Mouse (Mus musculus): ENCODE measurements at regions not wholly inside any gene's neighbourhood (a gene's known extent, or its start where the extent isn't known, plus 50 kb on each side); places are given as distances from the start of the nearest gene placed in this dataset.

DNA sequence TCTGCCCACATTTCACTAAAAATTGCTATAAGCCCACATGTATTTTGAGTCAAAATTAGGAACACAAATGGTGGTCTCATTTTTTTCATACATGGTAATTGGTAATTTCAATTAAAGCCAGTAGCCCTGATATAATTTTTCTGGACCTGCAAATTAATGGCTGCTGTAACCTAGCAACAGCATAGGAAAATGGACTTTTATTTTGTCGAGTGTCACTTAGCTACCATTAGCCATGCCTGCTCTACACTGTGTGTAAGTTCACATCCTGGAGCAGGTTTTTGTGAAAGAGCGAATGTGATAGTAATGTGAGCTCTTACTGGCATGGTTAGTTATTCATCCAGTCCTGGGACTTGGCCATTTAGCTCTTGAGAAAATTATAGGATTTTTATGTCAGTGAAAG, 285.6 kb downstream of the Cmpk2 start:
- Histone ChIP-seq H3K4me3 (ENCODE audit: low read depth, low read length) (no peak overlapping the region), H3K9me3 (ENCODE audit: control insufficient read depth, low read length) (no peaks in the 10 kb centered on the region), H3K4me1 (replicated peaks; ENCODE audit: control insufficient read depth, insufficient read depth) (no peaks in the 10 kb centered on the region), H3K36me3 (ENCODE audit: control insufficient read depth, insufficient read depth, low read length) (no peaks in the 10 kb centered on the region), H3K27ac (replicated peaks) (no peak overlapping the region), H3K4me2 (replicated peaks; ENCODE audit: low read depth) (no peak overlapping the region), H3K27me3 (ENCODE audit: control insufficient read depth, insufficient read depth, low read length) (no peaks in the 10 kb centered on the region), H3K9ac (ENCODE audit: low read length) (no peak overlapping the region)
- no peak for ATAC-seq (ENCODE audit: low FRiP score, low TSS enrichment)
- TF ChIP-seq CTCF (IDR thresholded peaks at IDR 0.05; ENCODE audit: low read depth), result no peak
- TF ChIP-seq EP300 (optimal IDR thresholded peaks at IDR 0.05), result no peak
- DNase-seq (ENCODE audit: low spot score), result no peak
- WGBS, result 84% methylated on average over 2 of the region's 2 CpGs

DNA sequence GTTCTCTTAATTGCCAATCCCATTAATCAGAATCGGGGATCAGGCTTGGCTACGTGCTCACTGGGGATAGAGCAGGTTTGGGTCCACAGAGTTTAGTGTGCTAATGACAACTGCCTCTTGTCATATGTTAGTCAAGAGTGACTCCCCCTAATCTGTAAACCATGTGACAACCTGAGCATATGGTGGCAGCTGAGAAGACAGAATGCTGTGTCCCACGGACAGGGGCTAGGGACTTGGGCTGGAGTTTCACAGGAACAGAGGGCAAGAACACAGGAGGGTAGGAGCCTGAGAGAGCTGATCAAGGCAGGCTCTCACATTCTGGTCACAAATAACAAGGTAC, 265.5 kb downstream of the Cmpk2 start:
- no peak for DNase-seq (ENCODE audit: low spot score)
- no peaks in the 10 kb centered on the region for H3K9me3 ChIP-seq (ENCODE audit: control insufficient read depth, low read length)
- H3K4me2 ChIP-seq (replicated peaks; ENCODE audit: low read depth), result no peak overlapping the region
- no peaks in the 10 kb centered on the region for H3K4me1 ChIP-seq (replicated peaks; ENCODE audit: control insufficient read depth, insufficient read depth)
- TF ChIP-seq EP300 (optimal IDR thresholded peaks at IDR 0.05) (no peak), CTCF (IDR thresholded peaks at IDR 0.05; ENCODE audit: low read depth) (no peak)
- no peaks in the 10 kb centered on the region for H3K36me3 ChIP-seq (ENCODE audit: control insufficient read depth, insufficient read depth, low read length)
- no peak overlapping the region for H3K27ac ChIP-seq (replicated peaks)
- H3K9ac ChIP-seq (ENCODE audit: low read length), result no peak overlapping the region
- no peaks in the 10 kb centered on the region for H3K27me3 ChIP-seq (ENCODE audit: control insufficient read depth, insufficient read depth, low read length)
- ATAC-seq (ENCODE audit: low FRiP score, low TSS enrichment), result no peak
- no peak overlapping the region for H3K4me3 ChIP-seq (ENCODE audit: low read depth, low read length)
- WGBS, result 25% methylated on average over 3 of the region's 3 CpGs

DNA sequence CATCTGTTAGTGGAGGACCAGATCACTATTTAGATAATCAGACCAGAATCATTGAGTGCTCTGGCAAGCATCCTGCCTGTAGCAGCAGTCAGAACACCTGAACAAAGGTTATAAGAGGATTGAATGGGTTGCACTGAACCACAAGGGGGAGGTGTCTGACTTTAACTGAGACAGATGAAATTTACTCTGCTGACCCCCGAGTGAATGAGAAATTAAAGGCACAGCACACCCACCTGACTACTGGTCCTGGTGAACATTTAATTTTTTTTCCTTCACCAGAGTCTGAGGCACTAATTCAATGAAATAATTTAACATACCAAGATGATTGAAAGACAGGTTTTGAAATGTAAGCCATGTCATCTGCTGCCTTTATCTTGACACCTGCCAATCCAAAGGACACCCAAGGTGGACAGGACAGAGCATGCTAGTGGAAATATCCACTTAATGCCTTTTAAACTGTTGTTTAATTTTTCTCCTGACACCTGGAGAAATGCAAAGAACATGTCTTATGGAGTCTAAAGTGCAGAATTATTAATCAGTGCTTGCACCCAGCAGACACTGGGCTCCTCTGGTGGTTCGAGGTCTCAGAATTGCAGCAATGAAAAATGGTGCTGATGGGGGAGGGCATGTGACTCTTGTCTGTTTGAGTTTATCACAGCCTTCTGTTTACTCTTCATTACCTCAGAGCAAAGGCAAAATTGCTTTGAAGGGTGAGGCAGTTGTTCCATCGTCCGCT, 265.0 kb downstream of the Cmpk2 start:
- Histone ChIP-seq H3K27ac (replicated peaks) (no peak overlapping the region), H3K4me2 (replicated peaks; ENCODE audit: low read depth) (no peak overlapping the region), H3K9me3 (ENCODE audit: control insufficient read depth, low read length) (no peaks in the 10 kb centered on the region), H3K27me3 (ENCODE audit: control insufficient read depth, insufficient read depth, low read length) (no peaks in the 10 kb centered on the region), H3K4me1 (replicated peaks; ENCODE audit: control insufficient read depth, insufficient read depth) (no peaks in the 10 kb centered on the region), H3K4me3 (ENCODE audit: low read depth, low read length) (no peak overlapping the region), H3K9ac (ENCODE audit: low read length) (no peak overlapping the region), H3K36me3 (ENCODE audit: control insufficient read depth, insufficient read depth, low read length) (no peaks in the 10 kb centered on the region)
- 15% methylated on average over 4 of the region's 4 CpGs for WGBS
- ATAC-seq (ENCODE audit: low FRiP score, low TSS enrichment), result no peak
- peak; percentile 56 for TF ChIP-seq CTCF (IDR thresholded peaks at IDR 0.05; ENCODE audit: low read depth)
- no peak for TF ChIP-seq EP300 (optimal IDR thresholded peaks at IDR 0.05)
- DNase-seq (ENCODE audit: low spot score), result no peak

DNA sequence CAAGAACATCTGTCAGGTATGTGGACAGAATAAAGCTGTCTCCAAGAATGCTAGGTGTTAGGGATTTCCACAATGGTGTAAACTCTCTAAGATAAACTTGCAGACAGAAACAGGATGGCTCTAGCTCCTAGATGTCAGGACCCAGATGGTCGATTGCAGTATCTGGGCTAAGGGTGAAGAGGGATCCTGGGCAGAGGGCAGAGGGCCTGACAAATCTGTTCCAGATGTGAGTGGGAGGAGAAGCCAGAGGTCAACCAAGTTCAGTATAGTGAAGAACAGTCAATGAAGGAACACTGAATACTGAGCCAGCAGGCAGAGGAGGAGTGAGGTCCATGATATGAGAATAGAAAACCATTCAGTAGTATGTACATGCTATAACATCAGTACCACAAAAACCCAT, 254.4 kb downstream of the Cmpk2 start:
- 35% methylated on average over 1 of the region's 1 CpGs for WGBS
- DNase-seq (ENCODE audit: low spot score), result no peak
- Histone ChIP-seq H3K4me2 (replicated peaks; ENCODE audit: low read depth) (no peak overlapping the region), H3K27ac (replicated peaks) (no peak overlapping the region), H3K9ac (ENCODE audit: low read length) (no peak overlapping the region), H3K4me3 (ENCODE audit: low read depth, low read length) (no peak overlapping the region), H3K27me3 (ENCODE audit: control insufficient read depth, insufficient read depth, low read length) (no peaks in the 10 kb centered on the region), H3K36me3 (ENCODE audit: control insufficient read depth, insufficient read depth, low read length) (no peaks in the 10 kb centered on the region), H3K9me3 (ENCODE audit: control insufficient read depth, low read length) (no peaks in the 10 kb centered on the region), H3K4me1 (replicated peaks; ENCODE audit: control insufficient read depth, insufficient read depth) (no peaks in the 10 kb centered on the region)
- ATAC-seq (ENCODE audit: low FRiP score, low TSS enrichment), result no peak
- TF ChIP-seq CTCF (IDR thresholded peaks at IDR 0.05; ENCODE audit: low read depth) (no peak), EP300 (optimal IDR thresholded peaks at IDR 0.05) (no peak)

DNA sequence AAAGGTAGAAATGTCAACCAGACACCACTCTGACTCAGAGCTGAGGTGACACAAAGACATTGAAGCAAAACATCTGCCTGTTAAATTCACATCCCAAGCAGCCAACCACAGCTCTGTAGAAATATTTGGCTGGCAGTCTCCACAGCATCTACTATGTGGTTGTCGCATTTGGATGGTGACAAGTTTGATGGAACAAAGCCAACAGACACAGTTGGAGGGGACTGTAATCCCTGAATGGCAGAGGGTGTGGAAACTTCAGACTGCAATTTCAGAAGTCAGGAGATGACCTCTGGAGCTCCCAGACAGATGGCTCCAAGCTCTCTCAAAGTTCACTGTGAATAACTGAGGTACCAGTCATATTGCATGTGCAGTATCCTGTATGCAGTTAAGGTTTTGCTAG, 229.8 kb downstream of the Cmpk2 start:
- Histone ChIP-seq H3K9ac (ENCODE audit: low read length) (no peak overlapping the region), H3K4me2 (replicated peaks; ENCODE audit: low read depth) (no peak overlapping the region), H3K27ac (replicated peaks) (no peak overlapping the region), H3K36me3 (ENCODE audit: control insufficient read depth, insufficient read depth, low read length) (no peaks in the 10 kb centered on the region), H3K4me1 (replicated peaks; ENCODE audit: control insufficient read depth, insufficient read depth) (no peaks in the 10 kb centered on the region), H3K27me3 (ENCODE audit: control insufficient read depth, insufficient read depth, low read length) (no peaks in the 10 kb centered on the region), H3K9me3 (ENCODE audit: control insufficient read depth, low read length) (no peaks in the 10 kb centered on the region), H3K4me3 (ENCODE audit: low read depth, low read length) (no peak overlapping the region)
- ATAC-seq (ENCODE audit: low FRiP score, low TSS enrichment) (no peak), DNase-seq (ENCODE audit: low spot score) (no peak)
- TF ChIP-seq EP300 (optimal IDR thresholded peaks at IDR 0.05), result no peak
- no peak for TF ChIP-seq CTCF (IDR thresholded peaks at IDR 0.05; ENCODE audit: low read depth)
- 53% methylated on average over 1 of the region's 1 CpGs for WGBS

DNA sequence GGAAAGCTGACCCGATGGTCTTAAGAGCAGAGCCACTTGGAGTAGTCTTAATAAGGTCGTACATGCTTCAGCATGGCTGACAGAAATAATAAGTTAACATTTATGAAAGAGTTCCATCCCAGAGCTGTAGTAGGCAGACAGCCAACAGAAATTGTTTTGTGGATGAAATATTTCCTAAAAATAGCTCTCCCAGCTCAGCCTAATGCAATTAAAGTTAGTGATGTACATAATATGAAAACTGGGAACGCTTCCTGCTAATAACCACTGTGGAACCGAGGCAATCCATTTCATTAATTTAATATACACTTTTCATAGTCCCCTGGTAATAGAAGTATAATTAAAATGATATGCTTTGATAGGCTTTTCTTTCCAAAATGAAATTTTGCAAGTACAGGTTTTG, 219.0 kb downstream of the Cmpk2 start:
- TF ChIP-seq CTCF (IDR thresholded peaks at IDR 0.05; ENCODE audit: low read depth) (no peak), EP300 (optimal IDR thresholded peaks at IDR 0.05) (no peak)
- Histone ChIP-seq H3K9me3 (ENCODE audit: control insufficient read depth, low read length) (no peaks in the 10 kb centered on the region), H3K36me3 (ENCODE audit: control insufficient read depth, insufficient read depth, low read length) (no peaks in the 10 kb centered on the region), H3K9ac (ENCODE audit: low read length) (no peak overlapping the region), H3K4me3 (ENCODE audit: low read depth, low read length) (no peak overlapping the region), H3K4me2 (replicated peaks; ENCODE audit: low read depth) (no peak overlapping the region), H3K27me3 (ENCODE audit: control insufficient read depth, insufficient read depth, low read length) (no peaks in the 10 kb centered on the region), H3K27ac (replicated peaks) (no peak overlapping the region), H3K4me1 (replicated peaks; ENCODE audit: control insufficient read depth, insufficient read depth) (no peaks in the 10 kb centered on the region)
- 36% methylated on average over 4 of the region's 4 CpGs for WGBS
- DNase-seq (ENCODE audit: low spot score), result no peak
- ATAC-seq (ENCODE audit: low FRiP score, low TSS enrichment), result no peak
